Mouse (Mus musculus): ENCODE results near the gene 4931406C07Rik.

Gene 4931406C07Rik

DNA sequence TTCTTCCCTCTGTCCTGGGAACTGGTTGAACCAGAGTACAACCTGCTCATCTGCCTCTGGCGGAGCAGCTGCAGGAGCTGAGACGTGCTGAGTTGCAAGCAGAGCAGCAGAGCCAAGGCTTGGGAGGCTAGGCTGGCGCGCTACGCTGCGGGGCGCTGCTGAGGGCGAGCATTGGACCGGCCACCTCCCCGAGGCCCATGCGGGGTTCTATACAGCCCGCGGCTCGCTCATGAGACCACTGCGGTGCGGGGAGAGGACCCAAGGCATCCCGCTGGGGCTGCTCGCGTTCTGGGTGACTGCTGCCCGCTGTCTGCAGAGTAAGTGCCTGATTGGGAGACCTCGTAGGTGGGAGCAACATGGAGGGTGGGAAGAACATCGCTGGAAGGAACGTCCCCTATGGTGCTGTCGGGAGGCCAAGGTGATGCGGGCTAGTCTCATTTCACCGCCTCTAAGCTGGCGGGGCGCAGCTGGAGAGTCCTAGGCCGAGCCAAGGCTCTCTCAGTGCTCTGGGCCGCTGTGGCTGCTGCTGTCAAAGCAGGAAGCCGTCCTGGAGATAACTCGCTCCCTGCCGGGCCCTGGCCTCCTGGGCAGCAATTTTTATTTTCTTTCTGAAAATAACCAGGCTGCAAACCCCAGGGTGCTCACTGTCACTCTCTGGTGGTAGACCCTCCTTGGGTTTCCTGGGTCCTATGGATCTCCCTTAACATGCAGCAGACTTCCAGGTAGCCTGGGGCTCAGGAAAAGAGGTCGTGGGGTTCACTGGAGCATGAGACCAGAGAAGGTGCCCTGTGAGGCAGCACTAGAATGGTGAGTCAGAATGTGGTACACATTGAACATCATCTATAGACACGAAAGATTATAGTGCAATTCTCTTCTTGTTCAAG, 67.0 kb downstream of the 4931406C07Rik start, which contains the start of gene Vstm5:
Vstm5 (plus strand) TSS at position 4 of the 884 bp plus-strand sequence.
- in situ Hi-C loops (cut with MseI, MboI): no loop called here

DNA sequence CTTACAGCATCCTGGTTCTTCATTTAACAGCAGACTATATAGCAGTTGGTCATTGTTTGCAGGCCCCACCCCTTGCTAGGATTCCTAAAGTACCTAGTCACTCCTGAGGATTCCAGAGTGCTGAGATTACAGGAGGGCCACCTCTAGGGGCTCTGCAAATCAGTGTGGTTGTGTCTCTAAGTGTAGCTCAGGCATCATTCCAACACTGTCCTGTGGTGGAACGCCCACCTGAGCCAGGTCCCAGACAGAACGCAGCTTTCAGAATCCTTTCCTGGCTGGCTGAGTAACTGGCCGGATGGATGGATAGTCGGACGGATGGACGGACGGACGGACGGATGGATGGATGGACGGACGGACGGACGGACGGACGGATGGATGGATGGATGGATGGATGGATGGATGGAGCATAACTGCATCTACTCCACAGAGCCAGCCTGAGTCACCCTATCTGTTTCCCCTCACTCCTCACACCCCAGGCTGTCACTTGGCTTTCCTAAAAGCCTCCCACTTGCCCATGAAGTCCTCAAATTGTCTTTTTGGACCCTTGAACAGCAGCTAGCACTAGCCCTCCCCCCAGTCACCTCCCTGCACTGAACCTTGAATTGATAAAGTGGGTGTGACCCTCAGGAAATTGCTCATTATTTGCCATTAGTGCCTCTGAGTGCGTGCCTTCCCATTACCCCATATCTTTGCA, 67.8 kb downstream of the 4931406C07Rik start:
- in situ Hi-C loops (cut with MseI, MboI): no loop called here

DNA sequence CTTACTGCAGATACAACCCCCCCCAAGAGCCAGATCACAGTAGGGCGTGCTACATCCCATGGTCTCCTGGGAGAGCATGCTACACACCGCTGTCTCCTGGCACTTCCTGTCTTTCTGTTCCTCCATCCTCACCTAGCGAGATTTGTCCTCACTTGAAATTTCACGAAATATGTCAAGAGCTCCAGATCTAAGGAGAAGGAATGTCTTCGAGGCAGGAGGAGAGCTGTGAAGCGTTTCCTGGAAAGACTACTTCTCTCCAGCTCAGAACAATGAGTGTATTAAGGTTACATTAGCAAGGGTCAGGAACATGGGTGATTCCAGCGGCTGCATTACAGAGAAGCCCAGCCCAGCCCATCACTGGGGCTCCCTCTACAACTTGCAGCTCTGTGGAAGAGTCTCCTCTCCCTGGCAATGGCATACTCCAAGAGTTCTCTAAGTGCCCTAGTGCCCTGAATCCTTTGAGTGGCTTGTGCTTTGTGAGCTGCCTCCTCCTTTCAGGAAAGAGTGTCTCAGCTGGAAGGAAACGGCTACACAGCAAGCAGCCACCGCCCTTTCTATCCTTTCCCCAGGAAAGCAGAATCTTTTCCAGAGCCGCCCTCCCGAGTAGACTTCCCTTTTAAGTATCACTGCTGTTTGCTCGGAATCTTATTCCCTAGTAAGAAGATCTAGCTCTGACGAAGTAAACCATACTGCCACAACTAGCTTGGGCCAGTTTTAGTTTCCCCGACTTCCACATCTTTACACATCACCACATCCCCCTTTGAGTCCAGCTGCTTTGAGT, 68.5 kb downstream of the 4931406C07Rik start:
- in situ Hi-C loops (cut with MseI, MboI): no loop called here

DNA sequence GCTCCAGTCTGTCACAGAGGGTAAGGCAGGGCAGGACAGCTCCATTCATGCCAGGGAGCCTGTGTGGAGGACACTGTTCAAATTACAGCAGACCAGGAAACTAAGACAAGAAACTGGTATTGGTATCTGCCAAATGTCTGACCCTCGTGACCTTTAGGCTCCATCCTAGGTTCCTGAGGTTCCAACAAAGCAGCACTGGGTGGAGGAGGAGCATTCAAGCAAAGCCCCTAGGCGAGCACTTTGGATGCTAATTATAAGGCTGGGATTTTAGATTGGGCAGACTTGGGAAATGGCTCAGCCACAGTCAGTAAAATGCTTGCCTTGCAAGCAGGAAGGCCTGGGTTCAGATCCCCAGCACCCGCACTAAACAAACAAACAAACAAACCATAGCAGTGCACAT, 70.3 kb downstream of the 4931406C07Rik start:
- in situ Hi-C loops (cut with MseI, MboI): no loop called here

DNA sequence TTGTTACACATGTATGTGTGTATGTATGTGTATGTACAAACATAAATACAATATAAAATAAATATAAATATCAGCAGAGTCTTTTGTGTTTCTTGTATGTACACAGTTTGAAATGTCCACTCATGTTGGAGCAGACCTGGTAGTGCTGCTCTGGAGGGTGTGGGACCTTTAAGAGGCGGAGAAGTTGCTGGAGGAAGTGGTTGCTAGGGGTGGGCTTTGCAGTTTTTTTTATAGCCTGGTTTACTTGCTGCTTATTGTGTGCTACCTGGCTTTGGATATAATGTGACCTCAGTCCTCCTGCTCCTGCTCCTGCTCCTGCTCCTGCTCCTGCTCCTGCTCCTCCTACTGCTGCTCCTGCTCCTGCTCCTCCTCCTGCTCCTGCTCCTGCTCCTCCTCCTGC, 72.6 kb downstream of the 4931406C07Rik start:
- in situ Hi-C loops (cut with MseI, MboI): no loop called here
